In the genomic region with DNA sequence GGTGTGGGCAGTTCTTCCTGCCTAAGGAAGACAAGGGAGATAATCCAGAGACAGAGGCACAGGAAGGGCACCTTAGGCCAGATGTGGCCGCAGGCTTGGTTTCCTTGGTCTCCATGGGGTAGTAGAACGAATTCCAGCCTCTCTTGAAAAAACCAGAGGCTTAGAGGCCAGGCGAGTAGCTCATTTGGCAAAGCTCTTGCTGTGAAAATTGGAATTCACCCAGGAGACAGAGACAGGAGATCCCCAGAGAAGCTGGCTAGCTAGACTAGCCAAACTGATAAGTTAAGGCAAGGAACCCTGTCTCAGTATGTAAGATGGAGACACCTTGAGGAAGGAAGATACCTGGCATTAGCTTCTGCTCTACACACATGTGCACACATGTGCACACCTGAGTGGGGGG, we compare ENCODE assay signal across 10 mouse cellular contexts. TPM values are rescaled to one million over a fixed set of nuclear protein-coding genes. Genes with fewer than 3 reads are reported as not detected.
DNase-seq lines count a peak whose midpoint lies in the region; ATAC-seq and TF ChIP-seq lines count a peak whose summit lies in the region.
"Had no signal": no experiment of that assay in that cellular context is flagged by ENCODE, and none has a peak within 500 bp of the region (broad histone marks: within the 10 kb centered on the region; RNA-seq: fewer than 3 reads in every experiment).

No protein-coding gene starts in this region.

- 39% methylated on average over 3 of the region's 3 CpGs for WGBS in heart, embryonic 13.5 days
- WGBS in kidney, embryonic 15.5 days, result 48% methylated on average over 3 of the region's 3 CpGs

- no peak for DNase-seq in heart, adult 9 months (ENCODE audit: low spot score in 2 of 2)
- no peak for DNase-seq in left cerebral cortex, adult 2 months (ENCODE audit: extremely low spot score in 1 of 2, low spot score in 2 of 2)
- DNase-seq in left cerebral cortex, postnatal 25 days (ENCODE audit: low spot score in 2 of 2), result no peak
- peak; percentile 59 for DNase-seq in brain, embryonic 14.5 days (ENCODE audit: low read depth)
- peak; percentile 22 for DNase-seq in induced T-regulatory cell, adult 2 months (ENCODE audit: low read depth)
- DNase-seq in urinary bladder, adult 18-20 months (ENCODE audit: low spot score in 2 of 2), result no peak

- no peaks in the 10 kb centered on the region for H3K9me3 ChIP-seq in heart, embryonic 13.5 days
- no peaks in the 10 kb centered on the region for H3K9me3 ChIP-seq in kidney, embryonic 15.5 days (replicated peaks)

- no peak overlapping the region for H3K4me2 ChIP-seq in heart, embryonic 13.5 days
- H3K4me2 ChIP-seq in kidney, embryonic 15.5 days, result no peak overlapping the region

- H3K9ac ChIP-seq in heart, embryonic 13.5 days, result peak overlapping the region; percentile 28; the same call in 1 of the 2 replicates
- H3K9ac ChIP-seq in kidney, embryonic 15.5 days, result no peak overlapping the region

- no peaks in the 10 kb centered on the region for H3K27me3 ChIP-seq in heart, embryonic 13.5 days (replicated peaks)
- H3K27me3 ChIP-seq in kidney, embryonic 15.5 days, result 0 out of 2 replicates have a peak, but pooled peaks cover 8% of the 10 kb centered on the region

- no peak for TF ChIP-seq POLR2A in brain, embryonic 14.5 days (IDR thresholded peaks at IDR 0.05; ENCODE audit: borderline replicate concordance, extremely low read depth, insufficient read depth, insufficient read length, poor library complexity, severe bottlenecking)

- intact Hi-C loops in left cerebral cortex, adult 2 months (cut with DNase I), result loop anchor here (1.0 kb wide), 1 partner anchor 141 kb away; no protein-coding TSS in a partner anchor
- intact Hi-C loops in left cerebral cortex, postnatal 25 days (cut with DNase I), result loop anchor here (10.0 kb wide), 1 partner anchor 348 kb away; a partner anchor contains a TSS

- peaks cover 20% of the 10 kb centered on the region for H3K4me1 ChIP-seq in heart, embryonic 13.5 days
- H3K4me1 ChIP-seq in kidney, embryonic 15.5 days, result peaks cover 6% of the 10 kb centered on the region

- ATAC-seq in heart, embryonic 13.5 days (ENCODE audit: extremely low read depth, insufficient number of reproducible peaks, low FRiP score, low TSS enrichment), result no peak
- no peak for ATAC-seq in kidney, embryonic 15.5 days (replicated peaks; ENCODE audit: low FRiP score)

- 0 out of 2 replicates have a peak overlapping the region, but pooled peaks have one; percentile 24 for H3K27ac ChIP-seq in heart, embryonic 13.5 days (replicated peaks)
- H3K27ac ChIP-seq in left cerebral cortex, adult 2 months, result peak overlapping the region; percentile 12; the same call in 1 of the 2 replicates
- no peak overlapping the region for H3K27ac ChIP-seq in kidney, embryonic 15.5 days

- TF ChIP-seq CTCF in left cerebral cortex, adult 2 months (IDR thresholded peaks at IDR 0.05), result no peak
- TF ChIP-seq CTCF in brain, embryonic 14.5 days (IDR thresholded peaks at IDR 0.05; ENCODE audit: borderline replicate concordance, extremely low read depth, insufficient read depth, insufficient read length), result no peak

- no peak overlapping the region for H3K4me3 ChIP-seq in heart, embryonic 13.5 days
- H3K4me3 ChIP-seq in left cerebral cortex, adult 2 months, result no peak overlapping the region
- no peak overlapping the region for H3K4me3 ChIP-seq in kidney, embryonic 15.5 days (replicated peaks)

- peaks cover 98% of the 10 kb centered on the region for H3K36me3 ChIP-seq in heart, embryonic 13.5 days
- H3K36me3 ChIP-seq in kidney, embryonic 15.5 days, result peaks cover 53% of the 10 kb centered on the region

RNA-seq across cellular contexts. Expression of a gene that starts 38.8 kb away (rescaled TPM):
- 1.1 and 1.3 TPM in 2 replicates for polyA plus RNA-seq in heart, embryonic 13.5 days (2015; fragmentation: Nextera tagmentation; extraction: Ambion mirVana)
- not detected for total RNA-seq in left cerebral cortex, adult 2 months (2021)
- not detected for total RNA-seq in left cerebral cortex, postnatal 25 days (2021)
- polyA plus RNA-seq in brain, embryonic 14.5 days (2012; rRNA removed), result not detected in 2 replicates
- 1.5 and 2.3 TPM in 2 replicates for polyA plus RNA-seq in kidney, embryonic 15.5 days (2015; fragmentation: Nextera tagmentation; extraction: Ambion mirVana)
- total RNA-seq: gastrocnemius, postnatal 36 days had no signal
- polyA plus RNA-seq: urinary bladder, adult 2 months had no signal

Comparison
In these comparisons a context has a peak if more than half of its experiments do, and no peak if none do; other contexts are left out.
1. DNase-seq: peak in brain, embryonic 14.5 days (single experiment) and induced T-regulatory cell, adult 2 months (single experiment); none in heart, adult 9 months (0 of 2), left cerebral cortex, adult 2 months (0 of 2), left cerebral cortex, postnatal 25 days (0 of 2) and urinary bladder, adult 18-20 months (0 of 2).